Mouse (Mus musculus) heart, postnatal 0 days (tissue): ENCODE results near the gene Irf9.

Experiments used
- CTCF ChIP-seq: IDR thresholded peaks from 2 replicates; pipeline ENCODE4 v1.5.1; 2016; ENCODE audit warnings: antibody characterized with exemption, control low read depth, low read depth
- EP300 ChIP-seq: IDR thresholded peaks from 2 replicates; pipeline ENCODE4 v1.6.1; 2016; ENCODE audit warnings: antibody characterized with exemption, low read depth

DNA sequence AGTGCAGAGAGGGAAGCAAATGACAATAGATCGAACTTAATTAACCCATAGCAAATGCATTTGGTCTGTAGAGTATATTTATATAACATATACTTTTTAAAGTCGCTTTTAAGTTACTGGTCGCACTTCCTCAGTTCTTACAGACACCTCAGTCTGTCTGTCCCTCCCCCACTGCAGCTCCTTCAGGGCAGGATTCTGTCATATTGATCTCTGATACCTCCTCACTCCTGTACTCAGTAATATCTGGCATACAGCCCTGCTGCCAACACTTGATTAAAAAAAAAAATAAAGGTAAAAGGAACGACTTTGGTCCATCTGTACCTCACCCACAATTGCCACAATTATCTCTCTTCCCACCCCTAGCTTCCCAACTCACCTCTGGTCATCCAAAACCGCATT is 19.1 kb upstream of the Irf9 start:
- TF ChIP-seq CTCF (no peak), EP300 (no peak)
